Mouse (Mus musculus): ENCODE measurements around the gene Gtpbp4. TPM values are rescaled to one million over a fixed set of nuclear protein-coding genes. Genes with fewer than 3 reads are reported as not detected.

The Gtpbp4 gene
- 81.6 and 82.6 TPM in 2 replicates for polyA plus RNA-seq (2016; fragmentation: Nextera tagmentation; extraction: Ambion mirVana)

DNA sequence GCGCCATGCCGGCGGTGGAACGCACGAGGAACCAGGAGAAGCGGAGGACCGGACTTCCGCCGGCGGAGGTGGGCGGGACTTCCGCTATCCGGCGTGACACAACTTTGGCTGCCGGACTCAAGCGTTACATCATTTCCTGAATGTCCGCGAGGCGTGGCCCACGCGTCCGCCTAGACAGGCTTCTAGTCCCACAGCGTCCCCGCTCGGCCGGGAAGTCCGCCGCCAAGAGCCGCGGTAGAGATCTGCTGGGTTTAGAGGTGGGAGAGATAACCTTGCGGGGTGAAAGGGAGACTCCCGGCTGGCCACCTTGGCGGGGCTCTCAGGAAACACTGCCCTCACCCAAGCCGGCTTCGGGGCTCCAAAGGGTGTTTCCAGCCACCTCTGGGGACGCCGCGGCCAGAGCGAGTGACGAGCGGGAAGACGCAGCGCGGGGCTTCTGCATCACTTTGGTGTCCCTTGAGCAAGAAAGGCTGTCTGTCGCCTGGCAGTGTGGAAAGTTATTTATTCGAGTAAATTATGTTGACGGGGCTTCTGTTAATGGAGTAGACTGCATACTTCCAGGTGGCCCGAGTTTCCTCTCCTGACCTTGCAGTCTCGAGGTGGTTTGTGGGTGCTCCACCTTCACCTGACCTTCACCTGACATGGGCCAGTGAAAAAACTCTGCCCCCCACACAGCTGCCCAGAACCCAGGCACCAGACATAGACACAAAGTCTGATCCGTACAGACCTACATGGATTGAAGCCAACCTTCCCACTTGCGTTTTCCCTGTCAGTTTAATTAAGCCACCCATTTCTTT is at the start of gene Gtpbp4:
Gene Gtpbp4 (minus strand): TSS at position 94 of the 797 bp plus-strand sequence.
- no peaks in the 10 kb centered on the region for H3K27me3 ChIP-seq (replicated peaks)
- no peak within 1 kb of the TSS for H3K27ac ChIP-seq
- no peaks in the 10 kb centered on the region for H3K9me3 ChIP-seq
- peak within 1 kb of the TSS; percentile 73 for H3K9ac ChIP-seq
- H3K4me2 ChIP-seq (replicated peaks), result peak within 1 kb of the TSS; percentile 82
- WGBS, result under 1% methylated on average over 51 of the region's 51 CpGs
- peak; percentile 98 for ATAC-seq (ENCODE audit: low FRiP score, low read depth)
- peak within 1 kb of the TSS; percentile 80 for H3K4me3 ChIP-seq
- peaks cover 10% of the 10 kb centered on the region for H3K4me1 ChIP-seq
- H3K36me3 ChIP-seq, result peaks cover 4% of the 10 kb centered on the region; the same call in 1 of the 2 replicates

DNA sequence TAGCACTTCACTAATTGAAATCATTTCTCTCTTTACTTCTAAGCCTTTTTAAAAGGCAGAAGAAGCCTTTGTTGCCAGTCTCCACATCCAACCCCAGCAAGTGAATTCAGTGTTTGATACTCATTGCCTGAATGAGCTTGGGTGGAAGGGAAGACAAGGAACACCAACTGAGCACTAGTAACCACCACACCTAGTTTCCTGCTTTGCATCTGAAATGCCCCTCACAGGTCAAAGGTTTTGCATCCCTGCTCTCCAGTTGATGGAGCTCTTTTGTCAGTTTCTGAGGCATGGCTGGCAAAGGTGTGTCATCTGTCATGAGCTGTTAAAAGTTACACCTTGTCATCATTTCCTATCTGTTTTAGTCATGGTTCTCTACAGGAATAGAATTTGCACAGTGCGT is 48.8 kb upstream of the Gtpbp4 start:
- Histone ChIP-seq H3K4me1 (no peaks in the 10 kb centered on the region), H3K27me3 (replicated peaks) (no peaks in the 10 kb centered on the region), H3K9ac (no peak overlapping the region), H3K27ac (no peak overlapping the region), H3K9me3 (no peaks in the 10 kb centered on the region), H3K36me3 (no peaks in the 10 kb centered on the region), H3K4me3 (no peak overlapping the region), H3K4me2 (replicated peaks) (no peak overlapping the region)
- no peak for ATAC-seq (ENCODE audit: low FRiP score, low read depth)
- 98% methylated on average over 1 of the region's 1 CpGs for WGBS

DNA sequence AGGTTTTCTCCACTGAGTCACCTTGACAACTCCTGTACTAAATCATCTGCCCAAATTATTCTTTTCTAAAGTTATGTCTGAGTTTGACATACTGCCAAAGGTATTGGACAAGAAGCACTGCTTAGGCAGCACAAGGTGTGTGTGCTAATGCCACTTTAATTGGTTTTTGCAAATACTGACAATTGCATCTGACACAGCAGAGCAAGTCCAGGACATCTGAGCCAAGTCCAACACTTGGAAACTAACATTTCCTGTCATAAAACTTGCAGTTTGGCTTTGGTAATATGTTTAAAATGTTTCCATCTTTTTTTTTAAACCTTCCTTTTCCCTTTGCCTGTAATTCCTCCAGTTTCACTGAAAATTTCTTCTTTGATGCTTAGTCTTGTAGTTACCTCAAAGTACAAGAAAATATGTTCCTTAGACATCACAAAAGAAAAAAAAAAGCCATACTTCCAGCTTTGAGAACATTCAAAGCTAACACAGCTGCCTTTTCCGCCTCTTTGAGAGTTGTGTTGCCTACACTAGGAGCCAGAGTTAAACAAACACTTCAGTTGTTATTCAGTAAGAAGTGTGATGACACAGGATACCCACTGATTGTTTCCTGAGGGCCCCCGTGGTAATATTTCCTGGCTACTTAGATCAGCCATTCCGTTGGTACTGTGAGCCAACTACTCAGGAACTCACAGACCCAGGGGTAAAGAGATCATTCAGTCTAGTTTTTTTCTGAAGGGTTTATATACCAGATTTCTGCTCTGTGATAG is 47.6 kb upstream of the Gtpbp4 start:
- H3K4me2 ChIP-seq (replicated peaks), result no peak overlapping the region
- H3K4me3 ChIP-seq, result no peak overlapping the region
- ATAC-seq (ENCODE audit: low FRiP score, low read depth), result no peak
- no peaks in the 10 kb centered on the region for H3K36me3 ChIP-seq
- no peak overlapping the region for H3K9ac ChIP-seq
- whole genome bisulfite sequencing, result 55% methylated on average over 3 of the region's 3 CpGs
- H3K27ac ChIP-seq, result no peak overlapping the region
- H3K27me3 ChIP-seq (replicated peaks), result no peaks in the 10 kb centered on the region
- no peaks in the 10 kb centered on the region for H3K9me3 ChIP-seq
- H3K4me1 ChIP-seq, result no peaks in the 10 kb centered on the region

DNA sequence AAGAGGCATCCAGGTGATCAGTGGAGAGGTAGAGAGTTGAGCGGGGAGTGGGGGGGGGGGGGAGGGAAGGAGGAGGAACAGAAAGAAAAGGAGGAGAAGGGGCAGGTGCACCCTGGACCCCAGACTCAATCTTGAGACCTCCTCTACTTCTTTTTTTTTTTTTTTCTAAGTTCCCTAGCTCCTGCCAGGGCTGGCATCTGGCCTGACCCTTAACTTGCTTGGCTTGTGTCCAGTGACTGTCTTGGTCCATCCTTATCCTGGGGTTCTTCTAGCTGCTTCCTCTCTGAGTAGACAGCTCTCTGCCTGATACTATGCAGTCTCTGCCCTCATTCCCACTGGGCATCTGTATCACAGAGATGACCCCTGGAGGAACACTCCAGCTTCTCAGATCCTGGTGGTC is 44.7 kb upstream of the Gtpbp4 start:
- 90% methylated on average over 1 of the region's 1 CpGs for WGBS

DNA sequence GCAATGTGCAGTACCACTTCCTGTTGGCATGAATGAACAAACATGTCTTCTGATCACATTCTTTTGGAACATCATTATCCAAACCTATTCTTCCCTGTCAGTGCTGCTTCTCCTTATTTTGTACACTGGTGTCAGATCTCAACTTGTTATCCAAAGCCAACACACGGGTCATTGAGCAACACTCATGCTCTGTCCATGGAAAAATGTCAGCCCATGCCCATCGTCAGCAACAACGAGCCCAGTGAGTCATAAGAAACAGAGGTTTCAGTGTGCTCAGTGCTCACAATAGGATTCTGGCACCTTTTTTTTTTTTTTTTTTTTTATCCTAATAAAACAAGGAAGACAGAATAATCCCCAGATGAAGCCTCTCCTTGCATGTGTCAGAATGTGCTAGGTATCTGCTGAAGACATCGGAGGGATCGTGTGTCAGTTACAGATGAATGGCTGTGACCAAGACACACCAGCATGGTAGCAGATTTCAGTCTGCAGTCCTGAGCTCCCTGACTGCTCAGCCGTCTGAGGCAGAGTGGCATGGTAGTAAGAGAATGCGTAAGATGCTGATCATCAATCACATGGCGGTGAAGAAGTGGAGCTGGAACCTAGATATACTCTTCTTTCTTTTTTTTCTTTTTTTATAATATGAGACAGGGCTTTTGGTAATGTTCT is 36.2 kb upstream of the Gtpbp4 start:
- Histone ChIP-seq H3K9ac (no peak overlapping the region), H3K36me3 (no peaks in the 10 kb centered on the region), H3K9me3 (no peaks in the 10 kb centered on the region), H3K27me3 (replicated peaks) (no peaks in the 10 kb centered on the region), H3K4me3 (no peak overlapping the region), H3K4me2 (replicated peaks) (no peak overlapping the region), H3K27ac (no peak overlapping the region), H3K4me1 (no peaks in the 10 kb centered on the region)
- no peak for ATAC-seq (ENCODE audit: low FRiP score, low read depth)
- whole genome bisulfite sequencing, result 84% methylated on average over 8 of the region's 8 CpGs

More for the DNA sequence above, 44.7 kb upstream of the Gtpbp4 start:
- Histone ChIP-seq H3K4me1 (no peaks in the 10 kb centered on the region), H3K27ac (no peak overlapping the region), H3K27me3 (replicated peaks) (no peaks in the 10 kb centered on the region), H3K36me3 (no peaks in the 10 kb centered on the region), H3K4me2 (replicated peaks) (no peak overlapping the region), H3K9me3 (no peaks in the 10 kb centered on the region), H3K4me3 (no peak overlapping the region), H3K9ac (no peak overlapping the region)
- no peak for ATAC-seq (ENCODE audit: low FRiP score, low read depth)

DNA sequence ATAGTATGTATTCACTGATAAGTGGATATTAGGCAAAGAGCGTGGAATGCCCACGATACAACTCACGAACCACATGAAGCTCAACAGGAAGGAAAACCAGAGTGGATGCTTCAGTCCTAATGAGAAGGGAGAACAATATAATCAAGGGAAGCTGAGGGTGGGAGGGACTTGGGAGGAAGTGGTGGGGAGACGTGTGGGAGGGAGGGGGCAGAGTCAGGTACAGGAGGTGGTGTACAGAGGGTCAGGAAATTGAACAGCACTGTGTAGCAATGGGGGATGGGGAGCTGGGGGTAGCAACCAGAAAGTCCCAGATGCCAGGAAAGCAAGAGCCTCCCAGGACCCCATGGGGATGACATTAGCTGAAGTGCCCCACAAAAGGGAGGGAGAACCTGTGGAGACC is 34.5 kb upstream of the Gtpbp4 start:
- no peak overlapping the region for H3K27ac ChIP-seq
- H3K9ac ChIP-seq, result no peak overlapping the region
- WGBS, result 89% methylated on average over 4 of the region's 4 CpGs
- no peak overlapping the region for H3K4me2 ChIP-seq (replicated peaks)
- no peaks in the 10 kb centered on the region for H3K9me3 ChIP-seq
- H3K4me3 ChIP-seq, result no peak overlapping the region
- H3K4me1 ChIP-seq, result no peaks in the 10 kb centered on the region
- ATAC-seq (ENCODE audit: low FRiP score, low read depth), result no peak
- no peaks in the 10 kb centered on the region for H3K27me3 ChIP-seq (replicated peaks)
- H3K36me3 ChIP-seq, result no peaks in the 10 kb centered on the region

DNA sequence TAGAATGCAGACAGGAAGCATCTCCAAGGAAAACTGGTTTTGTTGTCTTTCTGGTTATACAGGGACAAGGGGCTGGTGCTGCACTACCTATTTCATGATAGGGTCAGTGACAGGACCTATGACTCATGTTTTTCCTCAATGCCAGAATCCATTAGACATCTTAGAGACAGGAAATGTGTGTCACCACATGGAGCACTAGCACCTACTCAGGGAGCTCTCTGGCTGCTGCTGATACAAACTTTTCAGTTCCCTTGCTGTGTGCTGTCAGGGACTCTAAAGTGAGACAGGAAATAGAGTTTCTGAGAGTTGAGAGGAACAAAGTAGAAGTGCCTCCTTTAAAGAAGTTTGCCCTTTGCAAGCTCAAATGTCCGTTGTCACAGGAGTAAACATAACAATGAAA is 31.4 kb upstream of the Gtpbp4 start:
- Histone ChIP-seq H3K27me3 (replicated peaks) (no peaks in the 10 kb centered on the region), H3K27ac (no peak overlapping the region), H3K36me3 (no peaks in the 10 kb centered on the region), H3K4me2 (replicated peaks) (no peak overlapping the region), H3K9ac (no peak overlapping the region), H3K4me1 (no peaks in the 10 kb centered on the region), H3K4me3 (no peak overlapping the region), H3K9me3 (no peaks in the 10 kb centered on the region)
- no peak for ATAC-seq (ENCODE audit: low FRiP score, low read depth)
- 80% methylated on average over 1 of the region's 1 CpGs for WGBS

DNA sequence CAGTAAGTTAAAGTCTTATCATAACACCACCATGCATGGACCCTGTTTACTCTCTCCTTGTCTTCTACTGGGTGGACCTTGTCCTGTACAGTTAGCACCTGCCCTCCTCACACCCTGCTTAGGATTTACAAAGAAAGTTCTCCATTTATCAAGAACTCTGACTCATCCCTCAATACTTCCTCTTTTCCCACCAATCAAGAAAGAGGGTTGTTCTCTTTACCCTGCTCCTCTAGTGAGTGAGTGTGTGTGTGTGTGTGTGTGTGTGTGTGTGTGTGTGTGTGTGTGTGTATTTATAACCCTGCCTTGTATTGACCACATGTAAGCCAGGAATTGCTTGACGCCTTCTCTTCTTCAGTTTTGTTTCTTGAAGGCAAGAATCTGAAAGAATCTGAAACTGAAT is 26.7 kb upstream of the Gtpbp4 start:
- 95% methylated on average over 1 of the region's 1 CpGs for WGBS
- no peak for ATAC-seq (ENCODE audit: low FRiP score, low read depth)
- no peaks in the 10 kb centered on the region for H3K9me3 ChIP-seq

DNA sequence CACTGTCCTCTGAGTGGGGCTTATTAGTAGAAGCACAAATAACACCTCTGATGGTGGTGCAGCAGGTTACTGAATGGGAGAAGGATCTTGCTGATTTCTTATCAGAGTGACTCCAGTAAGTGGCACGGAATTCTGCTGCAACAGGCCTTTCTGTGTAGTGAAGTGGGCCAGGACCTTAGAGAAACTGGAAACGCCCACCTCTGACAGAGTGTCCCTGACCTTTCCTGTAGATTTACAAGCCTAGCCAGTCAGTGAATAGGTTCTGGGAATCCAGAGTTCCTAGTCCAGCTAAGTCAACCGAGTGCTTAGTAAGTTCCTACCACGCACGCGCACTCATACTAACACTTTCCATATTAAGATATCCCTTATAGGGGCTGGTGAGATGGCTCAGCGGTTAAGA is 25.7 kb upstream of the Gtpbp4 start:
- no peak overlapping the region for H3K9ac ChIP-seq
- no peak overlapping the region for H3K4me2 ChIP-seq (replicated peaks)
- H3K4me3 ChIP-seq, result no peak overlapping the region
- no peaks in the 10 kb centered on the region for H3K27me3 ChIP-seq (replicated peaks)
- H3K4me1 ChIP-seq, result no peaks in the 10 kb centered on the region
- WGBS, result 86% methylated on average over 7 of the region's 7 CpGs
- ATAC-seq (ENCODE audit: low FRiP score, low read depth), result no peak
- no peaks in the 10 kb centered on the region for H3K36me3 ChIP-seq
- no peaks in the 10 kb centered on the region for H3K9me3 ChIP-seq
- no peak overlapping the region for H3K27ac ChIP-seq

More for the DNA sequence above, 26.7 kb upstream of the Gtpbp4 start:
- Histone ChIP-seq H3K9ac (no peak overlapping the region), H3K36me3 (no peaks in the 10 kb centered on the region), H3K27ac (no peak overlapping the region), H3K4me1 (no peaks in the 10 kb centered on the region), H3K4me2 (replicated peaks) (no peak overlapping the region), H3K27me3 (replicated peaks) (no peaks in the 10 kb centered on the region), H3K4me3 (no peak overlapping the region)

DNA sequence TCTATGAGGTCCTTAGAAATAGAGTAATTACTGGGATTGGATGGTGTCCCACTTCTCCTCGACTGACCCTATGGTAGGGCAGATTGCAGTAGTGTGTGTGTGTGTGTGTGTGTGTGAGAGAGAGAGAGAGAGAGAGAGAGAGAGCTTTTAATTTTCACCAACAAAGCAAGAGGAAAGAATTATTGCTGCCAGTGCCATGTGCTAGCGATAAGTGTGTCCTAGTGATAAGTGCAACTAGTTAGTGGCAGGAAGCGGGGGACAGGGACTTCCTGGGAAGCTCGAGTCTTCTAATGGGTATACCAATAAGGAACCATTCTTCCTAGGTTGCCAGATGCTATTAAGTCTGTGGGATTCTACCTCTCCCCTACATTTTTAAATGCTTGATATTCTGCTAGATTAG is 23.8 kb upstream of the Gtpbp4 start:
- H3K27me3 ChIP-seq (replicated peaks), result no peaks in the 10 kb centered on the region
- no peak for ATAC-seq (ENCODE audit: low FRiP score, low read depth)
- no peaks in the 10 kb centered on the region for H3K9me3 ChIP-seq
- no peak overlapping the region for H3K4me3 ChIP-seq
- no peak overlapping the region for H3K4me2 ChIP-seq (replicated peaks)
- WGBS, result 85% methylated on average over 4 of the region's 4 CpGs
- H3K4me1 ChIP-seq, result no peaks in the 10 kb centered on the region
- no peak overlapping the region for H3K27ac ChIP-seq
- no peaks in the 10 kb centered on the region for H3K36me3 ChIP-seq
- no peak overlapping the region for H3K9ac ChIP-seq

DNA sequence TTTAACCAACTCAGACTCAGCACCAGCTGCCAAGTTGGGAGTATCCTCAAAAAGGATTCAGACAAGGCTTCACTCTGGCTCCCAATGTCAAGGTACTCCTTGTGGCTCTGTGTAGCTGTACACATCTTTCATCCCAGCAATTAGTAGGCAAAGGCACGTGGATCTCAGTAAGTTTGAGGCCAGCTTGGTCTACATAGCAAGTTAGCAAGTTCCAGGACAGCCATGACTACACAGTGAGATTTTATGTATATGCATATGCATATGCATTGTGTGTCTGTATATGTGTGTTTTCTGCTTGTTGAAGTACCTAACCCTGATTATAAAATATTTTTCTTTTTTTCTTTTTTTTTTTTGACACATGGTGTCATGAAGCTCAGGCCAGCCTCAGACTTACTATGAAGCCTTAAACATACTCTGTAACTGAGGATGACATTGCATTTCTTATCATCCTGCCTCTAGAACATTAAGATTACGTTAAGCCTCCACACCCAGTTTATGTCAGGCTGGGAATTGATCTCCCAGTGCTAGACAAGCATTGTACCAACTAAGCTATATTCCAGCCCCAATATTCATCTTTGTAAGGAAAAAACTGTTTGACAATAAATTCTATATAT is 23.2 kb upstream of the Gtpbp4 start:
- Histone ChIP-seq H3K4me2 (replicated peaks) (no peak overlapping the region), H3K9ac (no peak overlapping the region), H3K27ac (no peak overlapping the region), H3K4me1 (no peaks in the 10 kb centered on the region), H3K27me3 (replicated peaks) (no peaks in the 10 kb centered on the region), H3K4me3 (no peak overlapping the region), H3K9me3 (no peaks in the 10 kb centered on the region), H3K36me3 (no peaks in the 10 kb centered on the region)
- 74% methylated on average over 2 of the region's 2 CpGs for WGBS
- ATAC-seq (ENCODE audit: low FRiP score, low read depth), result no peak

DNA sequence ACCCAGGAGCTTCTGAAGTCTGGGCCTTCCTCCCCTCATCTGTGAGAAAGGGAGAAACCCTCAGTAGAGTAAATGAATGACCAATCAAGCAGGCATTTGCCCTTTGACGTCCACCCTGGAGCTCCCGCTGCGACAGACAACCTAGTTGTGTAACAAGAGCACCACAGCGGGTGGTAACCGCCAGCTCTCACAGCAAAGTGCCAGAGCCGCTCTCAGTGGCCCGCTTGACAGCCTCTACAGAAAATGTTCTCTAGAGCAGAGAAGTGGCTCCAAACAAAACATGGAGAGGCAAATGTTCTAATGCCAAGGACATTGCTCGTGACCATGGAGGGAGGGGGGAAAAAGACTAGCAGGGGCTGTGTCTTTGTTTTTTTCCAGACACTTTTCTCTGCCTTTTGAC is 21.3 kb upstream of the Gtpbp4 start:
- WGBS, result 1% methylated on average over 8 of the region's 8 CpGs
- no peak overlapping the region for H3K4me2 ChIP-seq (replicated peaks)
- H3K9me3 ChIP-seq, result no peaks in the 10 kb centered on the region
- H3K4me1 ChIP-seq, result no peaks in the 10 kb centered on the region
- no peak overlapping the region for H3K4me3 ChIP-seq
- H3K36me3 ChIP-seq, result no peaks in the 10 kb centered on the region
- no peak for ATAC-seq (ENCODE audit: low FRiP score, low read depth)
- no peaks in the 10 kb centered on the region for H3K27me3 ChIP-seq (replicated peaks)
- no peak overlapping the region for H3K27ac ChIP-seq
- H3K9ac ChIP-seq, result no peak overlapping the region
